Mouse (Mus musculus): Measurements from ENCODE around the gene Gpr176. TPM values are rescaled to one million over a fixed set of nuclear protein-coding genes. Genes with fewer than 3 reads are reported as not detected.

The Gpr176 gene
- polyA plus RNA-seq, 1 experiment from 2014 or later: 6.2 TPM

DNA sequence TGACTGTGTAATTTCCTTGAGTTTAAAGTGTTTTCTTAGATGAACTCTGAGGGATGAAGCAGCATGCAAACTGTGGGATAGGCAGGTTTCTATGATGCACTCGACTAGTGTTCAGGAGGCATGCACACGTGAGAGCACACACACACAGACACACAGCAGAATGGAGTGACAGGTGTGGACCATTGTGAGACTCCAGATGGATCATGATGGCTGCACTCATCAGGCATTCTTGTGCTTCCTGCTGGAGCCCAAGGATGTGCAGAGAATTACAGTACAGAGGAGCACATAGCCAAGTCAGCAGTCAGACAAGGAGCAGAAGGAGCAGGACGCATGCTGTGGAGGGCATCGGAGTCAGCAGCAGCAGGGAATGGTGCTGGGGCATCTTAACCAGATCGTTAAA, 31.1 kb upstream of the Gpr176 start:
- 0 out of 2 replicates have a peak, but pooled peaks have one; percentile 36 for ATAC-seq
- no peak overlapping the region for H3K27ac ChIP-seq (ENCODE audit: low read length)
- no peaks in the 10 kb centered on the region for H3K27me3 ChIP-seq (replicated peaks; ENCODE audit: control insufficient read depth, insufficient read depth, low read length)
- H3K4me2 ChIP-seq (ENCODE audit: low read length): no peak overlapping the region
- no peaks in the 10 kb centered on the region for H3K4me1 ChIP-seq (replicated peaks; ENCODE audit: control insufficient read depth, insufficient read depth, low read length)
- no peak overlapping the region for H3K9ac ChIP-seq (replicated peaks; ENCODE audit: low read depth, low read length)
- no peaks in the 10 kb centered on the region for H3K9me3 ChIP-seq (ENCODE audit: control insufficient read depth, low read length)
- H3K4me3 ChIP-seq (replicated peaks; ENCODE audit: low read length): no peak overlapping the region
- no peaks in the 10 kb centered on the region for H3K36me3 ChIP-seq (ENCODE audit: control insufficient read depth, insufficient read depth)
- WGBS: 63% methylated on average over 5 of the region's 5 CpGs

DNA sequence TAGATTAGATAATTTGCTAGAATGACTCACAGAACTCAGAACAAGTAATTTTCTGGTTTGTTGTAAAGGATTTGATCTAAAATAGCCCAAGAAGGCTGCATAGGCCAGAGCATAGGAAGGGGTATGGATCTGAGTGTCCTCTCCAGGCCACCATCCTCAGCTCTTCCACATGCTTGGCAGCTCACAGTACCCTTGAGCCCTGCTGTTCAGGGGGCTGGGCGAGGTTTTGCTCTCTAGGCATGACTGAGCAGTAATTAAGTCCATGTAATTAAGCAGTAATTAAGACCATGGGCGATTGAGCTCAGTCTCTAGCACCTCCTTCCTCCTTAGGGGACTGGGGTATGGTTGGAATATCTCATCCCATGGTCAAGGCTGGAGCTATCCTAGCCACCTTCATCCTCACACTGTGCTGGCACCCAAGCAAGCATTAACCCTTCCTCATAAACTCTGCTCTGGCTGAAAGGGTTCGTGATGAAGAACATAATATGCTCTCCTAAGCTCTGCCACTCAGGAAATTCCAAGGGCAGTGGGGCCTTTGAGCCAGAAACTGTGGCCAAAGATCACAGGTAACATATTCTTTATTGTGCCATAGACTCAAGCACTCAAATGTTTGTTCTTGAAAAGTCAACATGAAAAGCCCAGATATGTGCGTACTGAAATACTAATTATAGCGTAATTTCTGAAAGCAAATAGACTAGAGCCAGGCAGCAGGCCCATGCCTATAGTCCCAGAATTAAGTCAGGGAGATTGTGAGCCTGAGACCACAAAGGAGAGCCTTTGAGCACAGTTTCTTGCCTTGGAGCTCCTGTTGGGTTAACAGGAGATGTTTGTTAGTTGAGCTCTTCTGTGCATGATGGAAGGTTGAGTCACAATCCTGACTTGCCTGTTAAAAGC, 28.9 kb upstream of the Gpr176 start:
- no peak overlapping the region for H3K27ac ChIP-seq (ENCODE audit: low read length)
- H3K4me3 ChIP-seq (replicated peaks; ENCODE audit: low read length): no peak overlapping the region
- no peaks in the 10 kb centered on the region for H3K4me1 ChIP-seq (replicated peaks; ENCODE audit: control insufficient read depth, insufficient read depth, low read length)
- no peak overlapping the region for H3K9ac ChIP-seq (replicated peaks; ENCODE audit: low read depth, low read length)
- no peaks in the 10 kb centered on the region for H3K27me3 ChIP-seq (replicated peaks; ENCODE audit: control insufficient read depth, insufficient read depth, low read length)
- H3K4me2 ChIP-seq (ENCODE audit: low read length): no peak overlapping the region
- 63% methylated on average over 5 of the region's 5 CpGs for WGBS
- no peak for ATAC-seq
- H3K36me3 ChIP-seq (ENCODE audit: control insufficient read depth, insufficient read depth): no peaks in the 10 kb centered on the region
- no peaks in the 10 kb centered on the region for H3K9me3 ChIP-seq (ENCODE audit: control insufficient read depth, low read length)

DNA sequence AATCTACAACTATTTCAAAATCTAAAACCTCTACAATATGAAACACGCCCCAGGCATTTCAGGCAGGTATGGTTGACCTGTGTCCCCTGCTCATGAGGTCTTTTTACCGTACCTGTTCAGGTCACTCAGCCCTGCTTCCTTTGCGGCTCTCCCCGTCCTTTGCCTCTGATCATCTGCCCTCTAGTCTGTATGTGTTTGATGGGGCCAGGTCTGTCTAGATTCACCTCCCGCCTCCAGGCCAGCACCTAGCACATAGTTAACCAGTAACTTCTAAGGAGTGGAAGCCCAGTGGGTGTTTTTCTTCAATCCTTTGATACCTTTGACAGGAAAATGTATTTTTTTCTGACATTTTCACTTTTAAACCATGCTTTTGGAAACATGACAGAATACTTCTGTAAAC, 26.5 kb upstream of the Gpr176 start:
- no peak overlapping the region for H3K9ac ChIP-seq (replicated peaks; ENCODE audit: low read depth, low read length)
- no peak overlapping the region for H3K4me3 ChIP-seq (replicated peaks; ENCODE audit: low read length)
- no peak overlapping the region for H3K4me2 ChIP-seq (ENCODE audit: low read length)

DNA sequence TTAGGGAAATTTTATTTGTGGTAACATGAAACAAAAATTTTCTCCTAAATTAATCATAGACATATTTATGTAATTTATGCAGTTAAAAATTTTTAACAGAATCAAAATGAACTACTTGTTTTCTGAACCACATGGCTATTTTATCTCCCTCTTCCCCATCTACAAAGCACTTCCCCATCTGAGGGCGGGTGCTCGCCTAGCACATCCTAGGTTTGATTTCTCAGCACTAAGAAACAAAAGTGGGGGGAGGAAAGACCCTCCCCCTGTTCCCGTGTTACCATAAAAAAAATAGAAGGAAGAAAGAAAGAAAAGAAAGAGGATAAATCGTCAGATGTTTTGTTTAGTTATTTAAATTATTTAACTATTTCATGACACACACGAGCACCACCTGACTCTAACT, 18.0 kb upstream of the Gpr176 start:
- WGBS: 64% methylated on average over 5 of the region's 5 CpGs
- H3K27ac ChIP-seq (ENCODE audit: low read length): no peak overlapping the region
- H3K9ac ChIP-seq (replicated peaks; ENCODE audit: low read depth, low read length): no peak overlapping the region
- no peak overlapping the region for H3K4me3 ChIP-seq (replicated peaks; ENCODE audit: low read length)
- H3K4me2 ChIP-seq (ENCODE audit: low read length): no peak overlapping the region
- no peaks in the 10 kb centered on the region for H3K27me3 ChIP-seq (replicated peaks; ENCODE audit: control insufficient read depth, insufficient read depth, low read length)
- peaks cover 3% of the 10 kb centered on the region for H3K4me1 ChIP-seq (replicated peaks; ENCODE audit: control insufficient read depth, insufficient read depth, low read length)
- H3K9me3 ChIP-seq (ENCODE audit: control insufficient read depth, low read length): no peaks in the 10 kb centered on the region
- no peaks in the 10 kb centered on the region for H3K36me3 ChIP-seq (ENCODE audit: control insufficient read depth, insufficient read depth)
- no peak for ATAC-seq

More for the DNA sequence above, 26.5 kb upstream of the Gpr176 start:
- H3K27me3 ChIP-seq (replicated peaks; ENCODE audit: control insufficient read depth, insufficient read depth, low read length): no peaks in the 10 kb centered on the region
- H3K36me3 ChIP-seq (ENCODE audit: control insufficient read depth, insufficient read depth): no peaks in the 10 kb centered on the region
- ATAC-seq: no peak
- H3K9me3 ChIP-seq (ENCODE audit: control insufficient read depth, low read length): no peaks in the 10 kb centered on the region
- no peak overlapping the region for H3K27ac ChIP-seq (ENCODE audit: low read length)
- 93% methylated on average over 5 of the region's 5 CpGs for WGBS
- no peaks in the 10 kb centered on the region for H3K4me1 ChIP-seq (replicated peaks; ENCODE audit: control insufficient read depth, insufficient read depth, low read length)

DNA sequence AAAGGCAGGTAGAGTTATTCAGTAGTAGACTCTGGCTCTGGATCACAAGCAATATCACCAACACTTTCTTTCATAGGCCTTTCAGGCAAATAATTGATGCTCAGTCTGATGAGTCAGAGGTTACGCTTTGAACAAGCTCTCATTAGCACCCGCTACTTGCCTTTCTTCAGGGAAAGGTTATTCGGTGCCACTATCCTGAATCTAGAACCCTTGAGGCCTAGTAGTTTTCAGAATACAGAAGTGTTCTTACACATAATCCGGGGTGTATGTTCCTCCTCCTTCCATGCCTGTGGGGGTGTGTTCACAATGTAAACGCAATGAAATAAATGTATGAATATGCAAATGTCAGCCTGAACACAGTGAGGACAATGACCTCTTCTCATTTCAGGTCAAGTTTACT, 16.9 kb upstream of the Gpr176 start:
- 80% methylated on average over 5 of the region's 5 CpGs for WGBS
- no peak overlapping the region for H3K4me3 ChIP-seq (replicated peaks; ENCODE audit: low read length)

DNA sequence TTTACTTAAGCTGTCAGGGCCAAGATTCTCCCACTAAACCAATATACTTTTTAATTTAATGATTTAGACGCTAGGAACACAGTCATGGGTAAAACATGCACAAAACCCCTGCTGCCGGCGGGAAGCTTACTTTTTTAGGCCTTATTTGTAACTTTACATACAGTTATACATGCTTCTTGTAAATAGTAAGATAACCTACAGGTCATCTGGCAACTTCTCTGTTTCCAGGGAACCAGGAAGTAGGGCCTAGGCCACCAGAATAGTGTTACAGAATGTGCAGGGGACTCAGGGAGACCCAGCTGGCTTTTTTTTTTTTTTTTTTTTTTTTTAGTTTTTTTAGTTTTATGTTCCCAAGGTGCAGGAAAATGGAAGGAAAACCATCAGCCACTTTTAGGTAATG, 16.4 kb upstream of the Gpr176 start:
- no peaks in the 10 kb centered on the region for H3K27me3 ChIP-seq (replicated peaks; ENCODE audit: control insufficient read depth, insufficient read depth, low read length)
- no peak overlapping the region for H3K27ac ChIP-seq (ENCODE audit: low read length)
- H3K9me3 ChIP-seq (ENCODE audit: control insufficient read depth, low read length): no peaks in the 10 kb centered on the region
- WGBS: 66% methylated on average over 3 of the region's 3 CpGs
- no peaks in the 10 kb centered on the region for H3K36me3 ChIP-seq (ENCODE audit: control insufficient read depth, insufficient read depth)
- no peak overlapping the region for H3K4me3 ChIP-seq (replicated peaks; ENCODE audit: low read length)
- H3K4me1 ChIP-seq (replicated peaks; ENCODE audit: control insufficient read depth, insufficient read depth, low read length): peaks cover 3% of the 10 kb centered on the region
- peak overlapping the region; percentile 55 for H3K4me2 ChIP-seq (ENCODE audit: low read length)
- no peak overlapping the region for H3K9ac ChIP-seq (replicated peaks; ENCODE audit: low read depth, low read length)
- no peak for ATAC-seq

More for the DNA sequence above, 16.9 kb upstream of the Gpr176 start:
- H3K4me1 ChIP-seq (replicated peaks; ENCODE audit: control insufficient read depth, insufficient read depth, low read length): peaks cover 3% of the 10 kb centered on the region
- H3K27ac ChIP-seq (ENCODE audit: low read length): no peak overlapping the region
- no peaks in the 10 kb centered on the region for H3K36me3 ChIP-seq (ENCODE audit: control insufficient read depth, insufficient read depth)
- H3K9me3 ChIP-seq (ENCODE audit: control insufficient read depth, low read length): no peaks in the 10 kb centered on the region
- no peaks in the 10 kb centered on the region for H3K27me3 ChIP-seq (replicated peaks; ENCODE audit: control insufficient read depth, insufficient read depth, low read length)
- no peak overlapping the region for H3K4me2 ChIP-seq (ENCODE audit: low read length)
- no peak overlapping the region for H3K9ac ChIP-seq (replicated peaks; ENCODE audit: low read depth, low read length)
- ATAC-seq: no peak

DNA sequence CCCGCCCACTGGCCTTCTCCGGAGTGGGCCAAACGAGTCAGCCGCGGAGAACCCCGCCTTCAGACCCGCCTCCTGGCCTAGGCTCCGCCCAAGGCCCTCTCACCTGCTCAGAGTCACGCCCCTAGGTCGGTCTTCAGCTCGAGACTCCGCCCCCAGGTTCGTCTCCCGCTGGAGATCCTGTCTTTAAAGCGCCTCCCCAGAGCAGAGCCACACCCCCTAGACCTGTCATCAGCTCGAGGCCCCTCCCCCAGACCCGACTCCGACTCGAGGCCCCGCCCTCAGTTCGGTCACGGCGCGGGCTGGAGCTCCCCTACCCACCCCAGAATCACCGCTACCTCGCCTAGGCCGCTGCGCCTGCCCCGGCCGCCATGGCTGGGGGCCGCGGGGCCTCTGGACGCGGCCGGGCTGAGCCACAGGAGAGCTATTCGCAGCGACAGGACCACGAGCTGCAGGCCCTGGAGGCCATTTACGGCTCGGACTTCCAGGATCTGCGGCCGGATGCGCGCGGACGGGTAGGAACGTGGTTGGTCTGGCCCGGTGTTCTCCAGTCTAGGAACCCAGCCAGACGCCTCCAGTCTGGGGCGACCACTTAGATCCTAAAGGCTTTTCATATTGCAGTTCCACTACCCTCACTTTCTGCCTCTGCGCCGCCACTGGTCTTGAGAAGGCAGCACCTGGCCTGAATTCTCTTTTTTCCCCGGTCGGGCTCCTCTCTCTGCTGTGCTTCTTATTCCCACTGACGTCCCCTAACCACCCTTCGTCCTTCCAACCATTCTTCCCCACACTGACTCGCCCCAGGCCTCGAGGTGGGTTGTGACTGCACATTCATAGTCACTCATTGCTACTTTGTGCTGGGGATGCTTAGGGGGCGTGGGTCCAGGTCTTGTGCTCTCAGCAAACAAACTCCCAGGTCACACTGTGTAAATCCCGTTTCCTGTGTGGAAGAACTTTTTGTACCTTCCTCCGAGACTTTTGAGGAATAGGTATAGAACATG, 15.4 kb upstream of the Gpr176 start, which contains the start of gene Eif2ak4:
TSS of gene Eif2ak4 (plus strand) at position 278 of the 995 bp plus-strand sequence.
- Histone ChIP-seq H3K27ac (ENCODE audit: low read length) (peak within 1 kb of the TSS; percentile 78), H3K4me3 (replicated peaks; ENCODE audit: low read length) (peak within 1 kb of the TSS; percentile 71), H3K9ac (replicated peaks; ENCODE audit: low read depth, low read length) (peak within 1 kb of the TSS; percentile 88), H3K9me3 (ENCODE audit: control insufficient read depth, low read length) (no peaks in the 10 kb centered on the region), H3K36me3 (ENCODE audit: control insufficient read depth, insufficient read depth) (no peaks in the 10 kb centered on the region), H3K27me3 (replicated peaks; ENCODE audit: control insufficient read depth, insufficient read depth, low read length) (no peaks in the 10 kb centered on the region), H3K4me1 (replicated peaks; ENCODE audit: control insufficient read depth, insufficient read depth, low read length) (peaks cover 3% of the 10 kb centered on the region), H3K4me2 (ENCODE audit: low read length) (peak within 1 kb of the TSS; percentile 55)
- WGBS: under 1% methylated on average over 61 of the region's 61 CpGs
- peak; percentile 97 for ATAC-seq

DNA sequence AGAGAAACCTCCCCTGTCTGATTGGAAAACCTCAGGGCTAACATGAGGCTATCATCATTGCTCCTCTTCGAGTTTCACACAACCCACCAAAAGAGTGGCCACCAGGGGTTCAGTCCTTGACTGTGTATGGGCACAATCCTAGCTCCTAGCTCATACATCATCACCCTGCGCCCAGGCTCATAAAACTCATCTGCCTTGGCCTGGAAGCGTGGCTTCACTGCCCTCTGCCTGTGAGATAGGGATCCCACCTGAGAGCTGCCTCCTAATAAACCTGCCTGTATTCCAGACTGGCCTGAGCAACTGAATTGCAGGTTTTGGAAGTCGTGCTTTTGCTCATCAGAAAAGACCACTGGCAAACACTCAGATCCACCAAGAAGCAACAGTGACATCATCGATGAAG, 10.2 kb upstream of the Gpr176 start:
- Histone ChIP-seq H3K36me3 (ENCODE audit: control insufficient read depth, insufficient read depth) (no peaks in the 10 kb centered on the region), H3K27ac (ENCODE audit: low read length) (no peak overlapping the region), H3K4me2 (ENCODE audit: low read length) (no peak overlapping the region), H3K9ac (replicated peaks; ENCODE audit: low read depth, low read length) (no peak overlapping the region), H3K27me3 (replicated peaks; ENCODE audit: control insufficient read depth, insufficient read depth, low read length) (no peaks in the 10 kb centered on the region), H3K9me3 (ENCODE audit: control insufficient read depth, low read length) (no peaks in the 10 kb centered on the region), H3K4me1 (replicated peaks; ENCODE audit: control insufficient read depth, insufficient read depth, low read length) (no peaks in the 10 kb centered on the region), H3K4me3 (replicated peaks; ENCODE audit: low read length) (no peak overlapping the region)
- ATAC-seq: no peak
- WGBS: 77% methylated on average over 5 of the region's 5 CpGs

DNA sequence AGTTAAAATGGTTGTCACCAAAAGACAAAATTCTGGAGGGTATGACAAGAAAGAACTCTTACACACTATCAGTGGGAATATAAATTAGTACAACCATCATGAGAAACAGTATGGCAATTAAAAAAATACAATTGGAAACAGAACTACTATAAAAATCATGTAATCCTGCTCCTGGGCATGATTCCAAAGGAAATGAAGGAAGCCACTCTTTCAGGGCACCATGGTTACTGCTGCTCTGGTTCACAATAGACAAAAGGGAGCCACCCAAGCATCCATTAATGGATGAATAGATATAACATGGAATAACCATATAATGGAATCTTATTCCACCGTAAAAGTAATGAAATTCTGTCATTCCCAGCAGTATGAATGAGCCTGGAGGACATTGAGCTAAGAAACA, 6.5 kb upstream of the Gpr176 start:
- no peaks in the 10 kb centered on the region for H3K36me3 ChIP-seq (ENCODE audit: control insufficient read depth, insufficient read depth)
- H3K4me2 ChIP-seq (ENCODE audit: low read length): no peak overlapping the region
- H3K27ac ChIP-seq (ENCODE audit: low read length): no peak overlapping the region
- no peak for ATAC-seq
- H3K9me3 ChIP-seq (ENCODE audit: control insufficient read depth, low read length): no peaks in the 10 kb centered on the region
- WGBS: 7% methylated on average over 1 of the region's 1 CpGs
- no peaks in the 10 kb centered on the region for H3K27me3 ChIP-seq (replicated peaks; ENCODE audit: control insufficient read depth, insufficient read depth, low read length)
- H3K4me1 ChIP-seq (replicated peaks; ENCODE audit: control insufficient read depth, insufficient read depth, low read length): no peaks in the 10 kb centered on the region
- no peak overlapping the region for H3K4me3 ChIP-seq (replicated peaks; ENCODE audit: low read length)
- H3K9ac ChIP-seq (replicated peaks; ENCODE audit: low read depth, low read length): no peak overlapping the region

All from forebrain, embryonic 16.5 days (tissue).